Mouse (Mus musculus) heart, adult 2 months (tissue): ENCODE measurements around the gene Agbl5.

ENCODE experiments used
- CTCF ChIP-seq: fragments of 200-600 bp; IDR thresholded peaks from 2 replicates; pipeline ENCODE4 v1.8.1; 2022; ENCODE audit warnings: antibody characterized with exemption, mild to moderate bottlenecking, moderate library complexity
- EP300 ChIP-seq: fragments of 200-500 bp; IDR thresholded peaks from 2 replicates; pipeline ENCODE4 v1.6.1; 2011; ENCODE audit warnings: low read depth, low read length, control low read depth; ENCODE audit not compliant: insufficient read depth
- POLR2A ChIP-seq: fragments of 200-500 bp; IDR thresholded peaks from 2 replicates; pipeline ENCODE4 v1.6.1; 2011; ENCODE audit warnings: mild to moderate bottlenecking, low read depth, low read length, control low read depth; ENCODE audit not compliant: insufficient read depth

DNA sequence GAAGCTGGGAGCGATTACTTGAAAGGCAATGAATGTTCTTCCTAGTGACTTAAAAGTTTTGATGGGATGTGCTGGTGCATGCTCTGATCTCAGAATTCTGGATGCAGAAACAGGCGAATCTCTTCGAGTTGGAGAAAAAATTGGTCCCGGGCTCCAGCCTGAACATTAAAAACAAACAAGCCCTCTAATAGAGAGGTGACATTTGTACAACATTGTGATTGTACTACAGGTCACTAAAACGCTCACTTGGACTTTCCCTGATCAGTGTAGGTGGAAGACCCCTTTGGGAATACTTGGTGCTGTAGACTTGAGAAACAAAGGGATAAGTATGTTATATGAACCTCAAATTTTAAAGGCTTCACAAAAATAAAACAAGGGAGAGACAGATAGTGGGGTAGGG is 1.8 kb upstream of the Agbl5 start:
- TF ChIP-seq EP300 (no peak), CTCF (no peak), POLR2A (no peak)
